Comparison of ENCODE assay signal across 1 mouse cellular context in the genomic region with DNA sequence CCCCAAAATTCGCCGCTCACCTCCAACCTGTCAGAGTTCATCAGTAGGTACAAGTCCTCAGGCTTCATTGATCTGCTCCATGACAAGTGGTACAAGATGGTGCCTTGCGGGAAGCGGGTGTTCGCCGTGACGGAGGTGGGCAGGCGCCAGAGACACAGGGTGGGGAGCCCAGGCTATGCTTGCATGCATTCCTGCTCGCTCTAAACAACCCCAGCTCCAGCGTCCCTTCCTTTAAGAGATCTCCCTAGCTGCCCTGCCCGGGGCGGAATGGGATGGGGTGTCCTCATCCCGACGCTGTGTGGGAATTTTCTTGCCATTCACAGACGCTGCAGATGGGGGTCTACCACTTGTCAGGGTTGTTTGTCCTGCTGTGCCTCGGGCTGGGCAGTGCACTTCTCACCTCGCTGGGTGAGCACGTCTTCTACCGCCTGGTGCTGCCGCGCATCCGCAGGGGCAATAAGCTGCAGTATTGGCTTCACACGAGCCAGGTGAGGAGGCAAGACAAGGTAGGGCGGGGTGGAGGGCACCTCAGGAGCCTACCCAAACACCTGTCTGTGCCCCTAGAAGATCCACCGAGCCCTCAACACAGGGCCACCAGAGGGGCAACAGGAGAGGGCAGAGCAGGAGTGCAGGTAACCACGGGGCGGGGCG.
TF ChIP-seq lines count a peak whose summit lies in the region.

No protein-coding gene starts in this region.

TF ChIP-seq in myocyte, 11 proteins besides CTCF, POLR2A, EP300 and RAD21:
- TF ChIP-seq MYOD1 (IDR thresholded peaks at IDR 0.05; ENCODE audit: control insufficient read depth in 1 of 3, insufficient read length in 2 of 3, low read depth in 2 of 3) (no peak), POLR2AphosphoS2 (IDR thresholded peaks at IDR 0.05; ENCODE audit: insufficient read length, low read depth) (peak; percentile 7)
